Mouse (Mus musculus): ENCODE measurements at regions not wholly inside any gene's neighbourhood (a gene's known extent, or its start where the extent isn't known, plus 50 kb on each side); places are given as distances from the start of the nearest gene placed in this dataset.

- peak; percentile 89 for TF ChIP-seq CTCF (IDR thresholded peaks at IDR 0.05)
- TF ChIP-seq EP300 (IDR thresholded peaks at IDR 0.05; ENCODE audit: insufficient read depth, low read depth, low read length) = peak; percentile 74; the same call in 1 of the 2 replicates
Observed at GRCm38 (mm10) chr3:52843998-52844397, 173.0 kb downstream of the Cog6 start.
